Mouse (Mus musculus): ENCODE measurements around the gene Mcrs1.
"Not testable (repeated sequence)": the region's sequence is repeated elsewhere in the genome, so short reads cannot be mapped to it uniquely, and the experiment has no call there.

Mcrs1 gene

GRCm38 (mm10) chr15:99251111-99251510 is 650 bp downstream of the Mcrs1 start:
- DNase-seq (ENCODE audit: low read depth, low spot score): not testable (repeated sequence)

GRCm38 (mm10) chr15:99249938-99250337 is 1.8 kb downstream of the Mcrs1 start:
- DNase-seq (ENCODE audit: low read depth, low spot score): no peak

- DNase-seq (ENCODE audit: low read depth, low spot score): no peak
Observed at GRCm38 (mm10) chr15:99248972-99249371, 2.8 kb downstream of the Mcrs1 start.

GRCm38 (mm10) chr15:99246736-99247135 is 5.0 kb downstream of the Mcrs1 start:
- DNase-seq (ENCODE audit: low read depth, low spot score): not testable (repeated sequence)

- DNase-seq (ENCODE audit: low read depth, low spot score): no peak
Observed at GRCm38 (mm10) chr15:99242045-99242444, 9.7 kb downstream of the Mcrs1 start.

- DNase-seq (ENCODE audit: low read depth, low spot score): no peak
Observed at GRCm38 (mm10) chr15:99241249-99241648, 10.5 kb downstream of the Mcrs1 start.

GRCm38 (mm10) chr15:99240129-99240528 is 11.6 kb downstream of the Mcrs1 start:
- no peak for DNase-seq (ENCODE audit: low read depth, low spot score)

GRCm38 (mm10) chr15:99238006-99238405 is 13.8 kb downstream of the Mcrs1 start:
- DNase-seq (ENCODE audit: low read depth, low spot score): no peak

- DNase-seq (ENCODE audit: low read depth, low spot score): no peak
Observed at GRCm38 (mm10) chr15:99234326-99235010, 17.3 kb downstream of the Mcrs1 start.

GRCm38 (mm10) chr15:99233719-99234118 is 18.0 kb downstream of the Mcrs1 start:
- no peak for DNase-seq (ENCODE audit: low read depth, low spot score)

GRCm38 (mm10) chr15:99231998-99232397 is 19.8 kb downstream of the Mcrs1 start:
- no peak for DNase-seq (ENCODE audit: low read depth, low spot score)

GRCm38 (mm10) chr15:99226090-99226489 is 25.7 kb downstream of the Mcrs1 start:
- DNase-seq (ENCODE audit: low read depth, low spot score): no peak

GRCm38 (mm10) chr15:99225081-99225810 is 26.5 kb downstream of the Mcrs1 start:
- no peak for DNase-seq (ENCODE audit: low read depth, low spot score)

GRCm38 (mm10) chr15:99224208-99224911 is 27.4 kb downstream of the Mcrs1 start, which contains the start of gene Kcnh3:
Kcnh3 (plus strand) TSS chr15:99224861.
- DNase-seq (ENCODE audit: low read depth, low spot score): no peak

GRCm38 (mm10) chr15:99223585-99224207 is 28.1 kb downstream of the Mcrs1 start:
- no peak for DNase-seq (ENCODE audit: low read depth, low spot score)

- DNase-seq (ENCODE audit: low read depth, low spot score): no peak
Observed at GRCm38 (mm10) chr15:99222794-99223584, 28.8 kb downstream of the Mcrs1 start.

GRCm38 (mm10) chr15:99221315-99221952 is 30.3 kb downstream of the Mcrs1 start:
- DNase-seq (ENCODE audit: low read depth, low spot score): no peak

- no peak for DNase-seq (ENCODE audit: low read depth, low spot score)
Observed at GRCm38 (mm10) chr15:99217630-99218029, 34.1 kb downstream of the Mcrs1 start.

GRCm38 (mm10) chr15:99215741-99216463 is 35.9 kb downstream of the Mcrs1 start:
- no peak for DNase-seq (ENCODE audit: low read depth, low spot score)

GRCm38 (mm10) chr15:99214941-99215340 is 36.8 kb downstream of the Mcrs1 start:
- peak; percentile 73 for DNase-seq (ENCODE audit: low read depth, low spot score)

Data from WW6 (cell line).